Mouse (Mus musculus) ES-Bruce4 (cell line): Measurements from ENCODE around the gene Nifk. TPM values are rescaled to one million over a fixed set of nuclear protein-coding genes. Genes with fewer than 3 reads are reported as not detected.

Source experiments
- H3K27ac ChIP-seq: 2 replicates; pipeline ENCODE4 v1.5.1; 2012; ENCODE audit warnings: low read length, inconsistent platforms; ENCODE audit not compliant: insufficient read depth
- H3K27me3 ChIP-seq: 2 replicates; pipeline ENCODE4 v1.6.1; 2012; ENCODE audit warnings: mild to moderate bottlenecking, low read length, inconsistent platforms; ENCODE audit not compliant: control insufficient read depth, poor library complexity, insufficient read depth, severe bottlenecking
- H3K36me3 ChIP-seq: 2 replicates; pipeline ENCODE4 v1.6.1; 2012; ENCODE audit warnings: inconsistent platforms, mild to moderate bottlenecking, low read length, moderate library complexity; ENCODE audit not compliant: control insufficient read depth, poor library complexity, insufficient read depth, severe bottlenecking
- H3K4me1 ChIP-seq: one replicate; pipeline ENCODE4 v1.8.1; 2011; ENCODE audit warnings: low read length; ENCODE audit not compliant: control insufficient read depth, insufficient read depth
- H3K4me3 ChIP-seq: 2 replicates; pipeline ENCODE4 v1.5.1; 2011; ENCODE audit warnings: low read depth, mild to moderate bottlenecking, low read length
- H3K9ac ChIP-seq: 2 replicates; pipeline ENCODE4 v1.6.1; 2012; ENCODE audit warnings: low read depth, mild to moderate bottlenecking, inconsistent platforms; ENCODE audit not compliant: poor library complexity, severe bottlenecking
- H3K9me3 ChIP-seq: replicated peaks from 2 replicates; pipeline ENCODE4 v1.6.1; 2012; ENCODE audit warnings: mild to moderate bottlenecking, low read length, inconsistent platforms; ENCODE audit not compliant: control insufficient read depth, poor library complexity, insufficient read depth, severe bottlenecking
- CTCF ChIP-seq: IDR thresholded peaks from one replicate; pipeline ENCODE4 v1.8.1; 2011; ENCODE audit warnings: low read depth, low read length
- EP300 ChIP-seq: IDR thresholded peaks from 2 replicates; pipeline ENCODE4 v1.6.1; 2011; ENCODE audit warnings: low read depth, low read length; ENCODE audit not compliant: insufficient read depth
- POLR2A ChIP-seq: IDR thresholded peaks from one replicate; pipeline ENCODE4 v1.8.1; 2011; ENCODE audit warnings: low read length; ENCODE audit not compliant: insufficient read depth
- polyA plus RNA-seq: library from polyadenylated mRNA; stranded (reverse); fragments of >200 nt; gene quantifications from 2 replicates; pipeline ENCODE4 v1.2.4, GENCODE M21; 2011; ENCODE audit warnings: low read depth; ENCODE audit not compliant: missing spikeins, insufficient read depth, insufficient read length

Gene Nifk
- polyA plus RNA-seq, 1 experiment: 99.7 TPM

- Histone ChIP-seq H3K4me3 (no peak overlapping the region), H3K36me3 (peaks cover 32% of the 10 kb centered on the region), H3K9me3 (no peaks in the 10 kb centered on the region), H3K27me3 (no peaks in the 10 kb centered on the region), H3K4me1 (no peaks in the 10 kb centered on the region), H3K27ac (no peak overlapping the region; the same call in 1 of the 2 replicates), H3K9ac (no peak overlapping the region)
- TF ChIP-seq POLR2A (no peak), CTCF (no peak), EP300 (no peak)
These were observed 14.2 kb downstream of the Nifk start for GRCm38 (mm10) chr1:118335847-118336246.

- Histone ChIP-seq H3K4me1 (no peaks in the 10 kb centered on the region), H3K36me3 (peaks cover 13% of the 10 kb centered on the region), H3K9me3 (no peaks in the 10 kb centered on the region), H3K9ac (no peak overlapping the region), H3K4me3 (no peak overlapping the region), H3K27ac (no peak overlapping the region), H3K27me3 (no peaks in the 10 kb centered on the region)
- no peak for TF ChIP-seq CTCF
These were observed 16.3 kb downstream of the Nifk start for GRCm38 (mm10) chr1:118337921-118338320.

GRCm38 (mm10) chr1:118343649-118344435, 22.2 kb downstream of the Nifk start:
- Histone ChIP-seq H3K36me3 (no peaks in the 10 kb centered on the region), H3K27me3 (no peaks in the 10 kb centered on the region), H3K9ac (no peak overlapping the region), H3K4me1 (peaks cover 7% of the 10 kb centered on the region), H3K9me3 (no peaks in the 10 kb centered on the region), H3K4me3 (no peak overlapping the region), H3K27ac (peak overlapping the region; percentile 41)
- TF ChIP-seq CTCF (no peak), EP300 (peak; percentile 71)

- Histone ChIP-seq H3K27me3 (no peaks in the 10 kb centered on the region), H3K9me3 (no peaks in the 10 kb centered on the region), H3K27ac (no peak overlapping the region), H3K4me3 (no peak overlapping the region), H3K4me1 (peaks cover under 1% of the 10 kb centered on the region), H3K36me3 (no peaks in the 10 kb centered on the region), H3K9ac (no peak overlapping the region)
- TF ChIP-seq CTCF: no peak
- no peak for TF ChIP-seq POLR2A
- TF ChIP-seq EP300: no peak
These were observed 28.3 kb downstream of the Nifk start for GRCm38 (mm10) chr1:118349922-118350321.

GRCm38 (mm10) chr1:118359071-118359761, 37.6 kb downstream of the Nifk start:
- H3K9me3 ChIP-seq: no peaks in the 10 kb centered on the region
- no peaks in the 10 kb centered on the region for H3K36me3 ChIP-seq
- H3K27ac ChIP-seq: no peak overlapping the region
- no peak overlapping the region for H3K4me3 ChIP-seq
- H3K4me1 ChIP-seq: peaks cover 2% of the 10 kb centered on the region
- TF ChIP-seq POLR2A: no peak
- H3K27me3 ChIP-seq: no peaks in the 10 kb centered on the region; the same call in 1 of the 2 replicates
- no peak overlapping the region for H3K9ac ChIP-seq

- H3K4me3 ChIP-seq: no peak overlapping the region
- no peaks in the 10 kb centered on the region; the same call in 1 of the 2 replicates for H3K27me3 ChIP-seq
- TF ChIP-seq POLR2A (no peak), EP300 (no peak), CTCF (no peak)
These were observed 46.3 kb downstream of the Nifk start for GRCm38 (mm10) chr1:118367970-118368369.

More at GRCm38 (mm10) chr1:118367970-118368369, 46.3 kb downstream of the Nifk start:
- Histone ChIP-seq H3K27ac (no peak overlapping the region; the same call in 1 of the 2 replicates), H3K9ac (no peak overlapping the region), H3K4me1 (no peaks in the 10 kb centered on the region), H3K36me3 (no peaks in the 10 kb centered on the region), H3K9me3 (no peaks in the 10 kb centered on the region)
